Mouse (Mus musculus) gastrocnemius, adult 2 months (tissue): ENCODE measurements at regions not wholly inside any gene's neighbourhood (a gene's known extent, or its start where the extent isn't known, plus 50 kb on each side); places are given as distances from the start of the nearest gene placed in this dataset.
A peak's percentile ranks its signal among the peaks of the same experiment; 100 is the strongest.

ENCODE experiments used
- DNase-seq: peaks from one replicate; pipeline ENCODE4 v3.0.0; 2022
- H3K27ac ChIP-seq: fragments of 200-600 bp; 2 replicates; pipeline ENCODE4 v1.8.1; 2022; ENCODE audit warnings: mild to moderate bottlenecking
- H3K4me3 ChIP-seq: fragments of 200-600 bp; 2 replicates; pipeline ENCODE4 v1.8.1; 2022; ENCODE audit warnings: mild to moderate bottlenecking, moderate library complexity
- CTCF ChIP-seq: fragments of 200-600 bp; IDR thresholded peaks from 2 replicates; pipeline ENCODE4 v1.8.1; 2022; ENCODE audit warnings: antibody characterized with exemption, mild to moderate bottlenecking, moderate library complexity
- intact Hi-C: fragments of 180-260 bp; cut with DNase I; formaldehyde crosslinking; loops from one replicate; pipeline ENCODE4 v1.15.1; 2025

- Histone ChIP-seq H3K27ac (no peak overlapping the region), H3K4me3 (no peak overlapping the region)
- TF ChIP-seq CTCF: no peak
- DNase-seq: no peak
- intact Hi-C loops: no loop called here
Measured at GRCm38 (mm10) chr19:49563612-49564256, 1114.7 kb downstream of the Sorcs1 start.

GRCm38 (mm10) chr19:49539445-49540407 is 1138.7 kb downstream of the Sorcs1 start:
- peak; percentile 33; the same call in 1 of the 2 replicates for TF ChIP-seq CTCF
- H3K4me3 ChIP-seq: no peak overlapping the region
- no peak overlapping the region for H3K27ac ChIP-seq
- intact Hi-C loops: no loop called here
- DNase-seq: no peak
